8 mouse cellular contexts compared by ENCODE assay signal in genomic region chr3:142168863-142169521, GRCm38 (mm10). TPM values are rescaled to one million over a fixed set of nuclear protein-coding genes. Genes with fewer than 3 reads are reported as not detected.
A peak's percentile ranks its signal among the peaks of the same experiment; 100 is the strongest.
DNase-seq lines count a peak whose midpoint lies in the region; ATAC-seq lines count a peak whose summit lies in the region.

Bmpr1b (minus strand) TSS chr3:142169425.

- peak; percentile 71 for DNase-seq in adrenal gland, postnatal 25 days
- peak; percentile 85 for DNase-seq in embryonic facial prominence, embryonic 11.5 days (ENCODE audit: low spot score)
- peak; percentile 91 for DNase-seq in heart, adult 11 months
- peak; percentile 30 for DNase-seq in kidney, adult 11 months
- peak; percentile 85 for DNase-seq in left cerebral cortex, postnatal 4 days
- DNase-seq in thymus, postnatal 10 days (ENCODE audit: low spot score in 2 of 2), result no peak

- peak within 1 kb of the TSS; percentile 67 for H3K4me3 ChIP-seq in embryonic facial prominence, embryonic 11.5 days (ENCODE audit: low read depth, low read length)
- peak within 1 kb of the TSS; percentile 67 for H3K4me3 ChIP-seq in midbrain, embryonic 12.5 days
- peak within 1 kb of the TSS; percentile 68 for H3K4me3 ChIP-seq in stomach, embryonic 14.5 days (ENCODE audit: low read depth, low read length)

- ATAC-seq in embryonic facial prominence, embryonic 11.5 days (replicated peaks; ENCODE audit: insufficient number of reproducible peaks, low FRiP score, low TSS enrichment, low read depth), result peak; percentile 87
- peak; percentile 95 for ATAC-seq in midbrain, embryonic 12.5 days (ENCODE audit: low FRiP score, low read depth)
- ATAC-seq in stomach, embryonic 14.5 days (ENCODE audit: insufficient number of reproducible peaks, insufficient read depth, low FRiP score, low read depth), result peak; percentile 85

- H3K27me3 ChIP-seq in embryonic facial prominence, embryonic 11.5 days (ENCODE audit: control insufficient read depth, insufficient read depth, low read length), result peaks cover 4% of the 10 kb centered on the region; the same call in 1 of the 2 replicates
- H3K27me3 ChIP-seq in midbrain, embryonic 12.5 days, result peaks cover 27% of the 10 kb centered on the region
- no peaks in the 10 kb centered on the region for H3K27me3 ChIP-seq in stomach, embryonic 14.5 days (ENCODE audit: control insufficient read depth, insufficient read depth, low read length)

- peak within 1 kb of the TSS; percentile 86 for H3K9ac ChIP-seq in embryonic facial prominence, embryonic 11.5 days (replicated peaks; ENCODE audit: low read length)
- peak within 1 kb of the TSS; percentile 74 for H3K9ac ChIP-seq in midbrain, embryonic 12.5 days (replicated peaks)
- H3K9ac ChIP-seq in stomach, embryonic 14.5 days (replicated peaks; ENCODE audit: low read depth, low read length), result peak within 1 kb of the TSS; percentile 54

- H3K9me3 ChIP-seq in embryonic facial prominence, embryonic 11.5 days (replicated peaks; ENCODE audit: control insufficient read depth, low read length), result no peaks in the 10 kb centered on the region
- no peaks in the 10 kb centered on the region for H3K9me3 ChIP-seq in midbrain, embryonic 12.5 days
- H3K9me3 ChIP-seq in stomach, embryonic 14.5 days (ENCODE audit: control insufficient read depth, low read depth, low read length), result no peaks in the 10 kb centered on the region

- no peaks in the 10 kb centered on the region; the same call in 1 of the 2 replicates for H3K4me1 ChIP-seq in embryonic facial prominence, embryonic 11.5 days (ENCODE audit: control insufficient read depth, insufficient read depth, low read length)
- H3K4me1 ChIP-seq in midbrain, embryonic 12.5 days, result peaks cover 8% of the 10 kb centered on the region
- peaks cover 3% of the 10 kb centered on the region for H3K4me1 ChIP-seq in stomach, embryonic 14.5 days (ENCODE audit: control insufficient read depth, insufficient read depth, low read length)

- peak within 1 kb of the TSS; percentile 83 for H3K4me2 ChIP-seq in embryonic facial prominence, embryonic 11.5 days (ENCODE audit: low read depth, low read length)
- peak within 1 kb of the TSS; percentile 93 for H3K4me2 ChIP-seq in midbrain, embryonic 12.5 days (replicated peaks)
- peak within 1 kb of the TSS; percentile 74 for H3K4me2 ChIP-seq in stomach, embryonic 14.5 days (replicated peaks; ENCODE audit: low read depth, low read length)

- no peaks in the 10 kb centered on the region for H3K36me3 ChIP-seq in embryonic facial prominence, embryonic 11.5 days (replicated peaks; ENCODE audit: control insufficient read depth, insufficient read depth, low read depth, low read length)
- H3K36me3 ChIP-seq in midbrain, embryonic 12.5 days, result no peaks in the 10 kb centered on the region
- H3K36me3 ChIP-seq in stomach, embryonic 14.5 days (ENCODE audit: control insufficient read depth, insufficient read depth, low read length), result no peaks in the 10 kb centered on the region

- peak within 1 kb of the TSS; percentile 89 for H3K27ac ChIP-seq in embryonic facial prominence, embryonic 11.5 days (replicated peaks; ENCODE audit: low read depth, low read length)
- H3K27ac ChIP-seq in midbrain, embryonic 12.5 days (replicated peaks), result peak within 1 kb of the TSS; percentile 61
- H3K27ac ChIP-seq in stomach, embryonic 14.5 days (ENCODE audit: low read length), result peak within 1 kb of the TSS; percentile 75; the same call in 1 of the 2 replicates

- intact Hi-C loops in left cerebral cortex, postnatal 4 days (cut with DNase I), result no loop called here

- under 1% methylated on average over 60 of the region's 65 CpGs for WGBS in embryonic facial prominence, embryonic 11.5 days
- WGBS in midbrain, embryonic 12.5 days, result under 1% methylated on average over 59 of the region's 65 CpGs
- WGBS in stomach, embryonic 14.5 days, result under 1% methylated on average over 61 of the region's 65 CpGs

RNA-seq across cellular contexts. Expression of gene Bmpr1b, which starts in this region (rescaled TPM):
- 0.24 and 1.2 TPM in 2 replicates for total RNA-seq in adrenal gland, postnatal 25 days (2021)
- 11.8 and 14.2 TPM in 2 replicates for polyA plus RNA-seq in embryonic facial prominence, embryonic 11.5 days (2014; fragmentation: Nextera tagmentation; extraction: Ambion mirVana)
- total RNA-seq in left cerebral cortex, postnatal 4 days (2021), result 10 to 100 TPM; 11.5 to 14.3 TPM
- polyA plus RNA-seq in midbrain, embryonic 12.5 days (2016; fragmentation: Nextera tagmentation; extraction: Ambion mirVana), result 5.8 and 8.1 TPM in 2 replicates
- polyA plus RNA-seq in stomach, embryonic 14.5 days (2014; fragmentation: Nextera tagmentation; extraction: Ambion mirVana), result 12.7 and 14.2 TPM in 2 replicates

Comparison
In these comparisons a context has a peak if more than half of its experiments do, and no peak if none do; other contexts are left out.
1. DNase-seq: peak in adrenal gland, postnatal 25 days (single experiment), embryonic facial prominence, embryonic 11.5 days (single experiment), heart, adult 11 months (single experiment), kidney, adult 11 months (single experiment) and left cerebral cortex, postnatal 4 days (single experiment); none in thymus, postnatal 10 days (0 of 2).
2. Peak in every context shown above with its lines, with median percentiles within 50 percentile points of each other: ATAC-seq, H3K27ac ChIP-seq, H3K4me2 ChIP-seq, H3K4me3 ChIP-seq and H3K9ac ChIP-seq.